Mouse (Mus musculus): ENCODE results near the gene Wdr38.

Wdr38 gene

GRCm38 (mm10) chr2:38997386-38998374 lies at the start of gene Wdr38:
TSS of gene Wdr38 (plus strand) at chr2:38997476.
- DNase-seq (ENCODE audit: low read depth, low spot score) = peak; percentile 86

- no peak for DNase-seq (ENCODE audit: low read depth, low spot score)
Observed at GRCm38 (mm10) chr2:38947566-38947965, 49.7 kb upstream of the Wdr38 start.

DNA sequence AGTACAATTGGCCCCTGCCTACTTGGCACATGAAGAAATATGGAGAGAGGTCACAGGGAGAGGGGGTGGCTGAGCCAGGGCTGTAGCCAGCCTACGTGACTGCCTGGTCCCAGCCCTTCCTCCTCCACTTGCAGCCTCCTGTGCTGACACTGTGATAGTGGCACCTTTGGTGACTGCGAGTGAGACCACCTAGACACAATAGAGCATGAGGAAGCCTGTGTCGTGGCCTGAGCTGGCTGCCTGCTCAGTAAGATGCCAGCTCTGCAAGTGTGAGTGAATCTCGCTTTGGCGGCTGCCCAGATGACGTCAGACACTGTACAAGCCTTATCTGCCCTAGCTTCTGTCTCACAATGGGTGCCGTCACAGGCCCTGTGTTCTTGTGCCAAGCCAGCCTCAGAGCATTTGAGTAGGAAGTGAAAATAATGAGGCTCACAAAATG lies 47.0 kb upstream of the Wdr38 start:
- DNase-seq (ENCODE audit: low read depth, low spot score) = no peak

DNA sequence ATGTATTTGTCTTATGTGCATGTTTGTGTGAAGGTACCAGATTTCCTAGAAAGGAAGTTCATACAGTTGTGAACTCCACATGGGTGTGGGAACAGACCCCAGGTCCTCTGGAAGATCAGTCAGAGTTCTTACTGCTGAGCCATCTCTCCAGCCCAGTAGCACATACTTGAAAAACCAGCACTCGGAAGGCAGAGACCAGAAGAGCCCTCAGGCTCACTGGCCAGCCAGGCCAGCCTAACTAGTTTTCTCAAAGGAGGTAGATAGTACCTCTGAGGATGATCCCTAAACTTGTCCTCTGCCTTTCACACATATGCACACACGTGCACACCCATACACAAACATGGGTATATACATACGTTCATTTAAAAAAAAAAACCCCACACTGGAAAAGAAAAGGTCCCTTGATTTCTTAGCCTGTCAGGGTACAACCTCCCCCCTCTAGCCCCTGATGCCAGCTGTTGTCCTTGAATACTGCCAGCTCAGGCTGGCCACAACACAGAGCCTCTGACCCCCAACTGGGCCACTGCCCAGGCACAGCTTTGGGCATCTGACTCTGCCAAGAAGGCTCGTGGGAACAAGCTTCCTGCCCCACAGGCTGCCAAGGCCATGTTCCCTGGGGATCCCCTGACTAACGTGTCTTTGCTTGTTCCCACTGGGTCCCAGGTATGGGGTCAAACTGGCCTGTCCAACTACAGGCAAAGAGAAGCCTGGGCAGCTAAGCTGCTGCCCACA lies 44.0 kb upstream of the Wdr38 start:
- DNase-seq (ENCODE audit: low read depth, low spot score) = no peak

DNA sequence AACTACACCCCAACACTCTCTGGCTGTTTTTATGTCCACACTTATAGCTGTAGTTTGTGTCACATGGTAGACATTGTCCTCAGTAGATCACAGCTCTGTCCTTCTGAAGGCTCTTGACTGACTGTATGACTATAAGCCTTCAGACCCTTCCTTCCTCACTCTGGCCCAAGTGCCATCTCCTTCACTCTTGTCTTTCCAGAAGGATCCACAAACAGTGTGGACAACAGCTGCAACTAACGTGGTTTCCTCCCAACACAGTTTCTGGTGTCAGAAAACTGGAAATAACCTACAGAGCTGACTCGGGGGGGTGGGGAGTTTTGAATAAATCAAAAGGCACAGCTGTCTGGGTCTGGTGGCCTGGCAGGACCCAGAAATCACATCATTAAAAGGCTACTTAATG lies 41.2 kb upstream of the Wdr38 start:
- DNase-seq (ENCODE audit: low read depth, low spot score) = no peak

- no peak for DNase-seq (ENCODE audit: low read depth, low spot score)
Observed at GRCm38 (mm10) chr2:38957671-38958223, 39.5 kb upstream of the Wdr38 start.

- peak; percentile 71 for DNase-seq (ENCODE audit: low read depth, low spot score)
Observed at GRCm38 (mm10) chr2:38964198-38964597, 33.1 kb upstream of the Wdr38 start.

DNA sequence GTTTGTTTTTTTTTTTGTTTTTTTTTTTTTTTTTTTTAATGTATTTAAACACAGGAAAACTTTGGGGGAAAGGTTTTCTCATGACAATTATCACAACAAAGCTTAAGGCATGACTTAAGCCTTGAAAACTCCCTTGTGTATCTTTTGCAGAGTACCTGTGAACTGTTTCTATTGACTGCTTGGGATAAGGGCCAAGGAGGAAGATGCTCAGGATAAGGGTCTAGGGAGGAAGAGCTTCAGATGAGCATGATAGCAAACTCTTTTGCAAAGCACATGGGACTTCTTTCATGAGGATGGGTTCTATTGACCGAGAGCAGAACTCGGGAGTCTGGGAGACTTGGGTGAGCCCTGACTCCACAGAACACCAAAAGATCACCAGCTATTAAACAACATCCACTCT lies 27.6 kb upstream of the Wdr38 start:
- no peak for DNase-seq (ENCODE audit: low read depth, low spot score)

DNA sequence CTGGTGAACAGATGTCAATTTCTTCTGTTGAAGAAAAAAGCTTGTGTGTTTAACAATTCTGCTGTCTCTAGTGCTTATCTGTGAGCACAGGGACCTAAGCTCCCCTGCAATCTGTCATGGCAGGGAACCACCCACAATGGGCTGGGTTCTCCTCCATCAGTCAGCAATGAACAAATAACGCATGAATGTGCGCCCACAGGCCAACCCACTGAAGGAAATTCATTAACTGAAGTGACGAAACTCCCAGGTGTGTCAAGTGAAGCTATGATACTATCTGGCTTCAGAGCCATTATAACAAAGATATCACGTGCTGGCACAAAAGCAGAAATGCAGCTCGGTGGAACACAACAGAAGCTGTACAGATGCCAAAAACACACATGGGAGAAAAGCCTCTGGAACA lies 27.2 kb upstream of the Wdr38 start:
- DNase-seq (ENCODE audit: low read depth, low spot score) = no peak

- no peak for DNase-seq (ENCODE audit: low read depth, low spot score)
Observed at GRCm38 (mm10) chr2:38973223-38973622, 24.1 kb upstream of the Wdr38 start.

DNA sequence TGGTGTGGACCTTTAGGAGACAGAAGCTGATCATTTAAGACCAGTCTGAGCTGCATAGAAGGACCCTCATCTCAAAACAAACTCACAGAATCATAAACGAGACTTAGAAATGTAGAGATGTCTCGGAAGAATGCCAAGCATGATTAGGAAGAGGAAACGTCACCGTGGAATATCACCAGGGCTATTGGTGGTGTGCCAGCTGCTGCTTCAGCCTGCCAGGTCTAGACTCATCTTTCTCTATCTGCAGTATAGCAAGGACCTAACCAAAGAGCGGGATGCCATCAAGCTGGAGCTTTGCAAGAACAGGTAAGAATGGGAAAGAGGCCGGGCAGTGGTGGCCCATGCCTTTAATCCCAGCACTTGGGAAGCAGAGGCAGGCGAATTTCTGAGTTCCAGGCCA lies 23.6 kb upstream of the Wdr38 start:
- no peak for DNase-seq (ENCODE audit: low read depth, low spot score)

DNA sequence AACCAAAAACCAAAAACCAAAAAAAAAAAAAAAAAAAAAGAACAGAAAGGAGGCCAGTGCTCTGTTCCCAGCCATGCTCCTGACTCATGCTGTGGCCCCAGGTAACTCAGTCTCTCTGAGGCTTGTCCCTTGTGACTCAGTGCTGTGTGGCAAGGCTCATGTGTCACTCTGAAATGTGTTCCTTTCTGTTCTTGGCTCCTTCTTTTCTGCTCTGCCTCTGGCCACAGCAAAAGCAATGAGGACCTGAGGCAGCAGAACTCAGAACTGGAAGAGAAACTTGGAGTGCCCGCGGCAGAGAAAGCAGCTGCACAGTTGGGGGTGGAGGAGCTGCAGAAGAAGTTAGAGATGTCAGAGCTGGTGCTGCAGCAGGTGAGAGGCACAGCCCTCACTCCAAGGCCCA lies 23.1 kb upstream of the Wdr38 start:
- no peak for DNase-seq (ENCODE audit: low read depth, low spot score)

DNA sequence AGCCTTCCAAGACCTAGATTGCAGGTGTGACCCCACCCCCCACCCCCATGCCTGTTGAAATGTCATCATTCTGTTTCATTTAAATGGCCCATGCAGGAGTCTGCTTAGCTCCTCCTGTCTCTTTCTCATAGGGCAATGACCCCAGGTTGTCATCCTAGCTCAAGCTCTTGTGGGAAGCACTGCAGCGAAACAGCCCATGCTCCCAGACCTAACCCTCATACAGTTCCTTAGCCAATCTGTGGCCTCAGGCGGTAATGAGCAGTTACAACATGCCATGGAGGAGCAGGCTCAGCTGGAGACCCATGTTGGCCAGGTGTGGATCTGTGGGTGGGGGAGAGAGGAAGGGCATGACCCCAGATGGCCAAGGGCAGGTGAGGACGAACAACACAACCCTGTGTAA lies 22.1 kb upstream of the Wdr38 start:
- no peak for DNase-seq (ENCODE audit: low read depth, low spot score)

DNA sequence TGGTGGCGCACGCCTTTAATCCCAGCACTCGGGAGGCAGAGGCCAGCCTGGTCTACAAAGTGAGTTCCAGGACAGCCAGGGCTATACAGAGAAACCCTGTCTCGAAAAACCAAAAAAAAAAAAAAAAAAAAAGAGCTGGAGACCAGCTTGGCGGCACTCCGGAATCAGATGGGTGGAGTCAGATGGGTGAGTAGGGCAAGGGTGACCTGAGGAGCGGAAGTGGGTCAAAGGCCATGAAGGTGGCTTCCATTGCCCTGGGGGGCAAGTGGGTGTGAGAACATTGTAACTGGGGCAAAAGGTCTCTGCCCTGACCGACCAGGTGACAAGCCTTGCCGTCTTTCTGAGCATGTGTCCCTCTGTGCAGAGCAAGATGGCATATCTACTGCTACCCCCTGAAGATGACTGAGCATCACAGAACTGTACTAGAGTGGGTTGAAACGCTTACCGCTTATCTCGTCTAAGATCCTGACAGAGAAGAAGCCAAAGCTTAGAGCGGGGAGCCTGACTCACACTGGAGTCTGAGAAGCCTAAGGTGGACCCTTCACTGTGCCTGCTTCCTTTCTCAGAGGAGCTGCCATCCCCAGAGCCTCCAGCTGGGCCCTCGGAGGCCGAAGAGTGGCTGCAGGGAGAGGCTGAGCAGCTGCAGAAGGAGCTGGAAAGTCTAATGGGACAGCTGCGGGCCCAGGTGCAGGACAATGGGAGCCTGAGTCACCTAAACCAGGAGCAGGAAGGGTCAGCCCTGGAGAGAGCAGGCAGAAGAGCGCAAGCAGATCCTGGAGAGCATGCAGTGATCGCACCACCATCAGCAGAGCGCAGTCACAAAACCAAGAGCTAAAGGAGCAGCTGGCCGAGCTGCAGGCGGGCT lies 21.1 kb upstream of the Wdr38 start:
- DNase-seq (ENCODE audit: low read depth, low spot score) = no peak

DNA sequence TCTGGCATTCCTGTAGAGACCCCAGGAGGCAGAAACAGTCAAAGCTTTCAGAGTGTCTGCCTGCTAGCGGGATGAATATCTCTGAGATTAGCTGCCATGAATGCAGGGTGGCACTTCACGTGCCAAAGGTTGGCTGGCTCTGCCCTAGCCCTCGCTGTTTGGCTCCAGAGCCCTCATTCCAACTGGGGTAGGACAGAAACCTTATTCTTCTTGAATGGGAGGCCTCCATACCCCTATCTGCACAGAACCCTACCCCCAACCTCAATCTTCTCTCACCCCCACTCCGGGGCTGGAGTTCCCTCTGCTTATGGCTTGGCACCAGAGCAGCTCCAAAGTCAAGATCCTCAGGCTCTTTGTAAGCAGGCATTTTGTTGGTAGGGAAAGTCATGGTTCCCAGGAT lies 19.4 kb upstream of the Wdr38 start:
- DNase-seq (ENCODE audit: low read depth, low spot score) = no peak

DNA sequence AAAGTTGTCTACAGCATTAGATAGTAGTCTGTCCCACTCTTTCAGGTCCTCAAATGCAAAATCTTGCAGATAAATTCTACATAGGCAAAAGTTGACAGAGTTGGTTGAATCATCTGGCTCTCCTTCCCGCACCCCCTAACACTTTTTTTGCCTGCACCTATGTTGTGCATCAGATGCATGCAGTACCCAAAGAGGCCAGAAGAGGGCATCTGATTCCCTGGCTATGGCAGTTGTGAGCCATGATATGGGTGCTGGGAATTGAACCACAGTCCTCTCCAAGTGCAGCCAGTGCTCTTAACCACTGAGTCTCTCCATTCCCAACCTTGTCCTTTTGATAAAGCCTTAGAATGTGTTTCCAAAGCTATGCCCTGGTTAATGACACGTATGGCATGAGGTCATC lies 13.8 kb upstream of the Wdr38 start:
- DNase-seq (ENCODE audit: low read depth, low spot score) = no peak

DNA sequence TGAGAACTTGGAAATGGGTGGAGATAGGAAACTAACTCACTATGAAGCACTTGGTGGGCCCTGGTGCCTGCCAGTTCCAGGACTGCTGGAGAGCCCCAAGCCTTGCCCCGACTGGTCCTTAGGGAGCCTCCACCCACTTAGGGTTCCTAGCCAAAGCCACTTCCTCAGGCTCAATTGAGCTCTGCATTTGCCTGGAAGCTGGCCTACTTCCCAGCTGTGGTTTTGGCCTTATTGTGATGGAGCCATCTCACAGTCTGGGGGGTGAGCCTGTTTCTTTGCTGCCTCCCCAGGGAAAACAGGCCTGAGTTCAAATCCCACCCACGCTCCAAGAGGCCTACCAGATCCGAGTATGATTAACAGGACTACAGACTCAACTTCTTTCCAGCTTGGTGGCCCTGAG lies 10.7 kb upstream of the Wdr38 start:
- DNase-seq (ENCODE audit: low read depth, low spot score) = no peak

GRCm38 (mm10) chr2:38987371-38987770 lies 9.9 kb upstream of the Wdr38 start:
- DNase-seq (ENCODE audit: low read depth, low spot score) = no peak

GRCm38 (mm10) chr2:38987803-38988510 lies 9.3 kb upstream of the Wdr38 start:
- DNase-seq (ENCODE audit: low read depth, low spot score) = no peak

DNA sequence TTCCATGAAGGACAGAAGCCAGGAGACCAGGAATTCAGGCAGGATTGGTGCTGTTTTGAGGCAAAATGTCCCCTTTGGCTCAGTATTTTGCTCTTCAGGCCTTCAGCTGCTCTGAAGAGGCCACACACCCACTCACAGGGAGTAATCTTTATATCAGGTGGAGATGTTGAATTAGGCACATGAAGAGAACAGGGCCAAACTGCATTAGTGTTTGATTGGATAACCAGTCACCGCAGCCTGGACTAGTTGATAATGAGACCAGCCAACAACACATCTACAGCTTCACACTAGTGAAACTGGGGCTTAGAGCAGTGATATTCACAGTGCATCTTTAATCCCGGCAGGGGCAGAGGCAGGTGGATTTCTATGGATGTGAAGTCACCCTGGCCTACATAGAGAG lies 8.3 kb upstream of the Wdr38 start:
- DNase-seq (ENCODE audit: low read depth, low spot score) = no peak

- no peak for DNase-seq (ENCODE audit: low read depth, low spot score)
Observed at GRCm38 (mm10) chr2:38992004-38992403, 5.3 kb upstream of the Wdr38 start.

Measured in forelimb bud, embryonic 11.5 days (tissue).